Mouse (Mus musculus): ENCODE data around the gene Gm45208. TPM values are rescaled to one million over a fixed set of nuclear protein-coding genes. Genes with fewer than 3 reads are reported as not detected.

Gm45208 gene
- polyA plus RNA-seq, 1 experiment from 2014 or later, result 0.30 TPM

DNA sequence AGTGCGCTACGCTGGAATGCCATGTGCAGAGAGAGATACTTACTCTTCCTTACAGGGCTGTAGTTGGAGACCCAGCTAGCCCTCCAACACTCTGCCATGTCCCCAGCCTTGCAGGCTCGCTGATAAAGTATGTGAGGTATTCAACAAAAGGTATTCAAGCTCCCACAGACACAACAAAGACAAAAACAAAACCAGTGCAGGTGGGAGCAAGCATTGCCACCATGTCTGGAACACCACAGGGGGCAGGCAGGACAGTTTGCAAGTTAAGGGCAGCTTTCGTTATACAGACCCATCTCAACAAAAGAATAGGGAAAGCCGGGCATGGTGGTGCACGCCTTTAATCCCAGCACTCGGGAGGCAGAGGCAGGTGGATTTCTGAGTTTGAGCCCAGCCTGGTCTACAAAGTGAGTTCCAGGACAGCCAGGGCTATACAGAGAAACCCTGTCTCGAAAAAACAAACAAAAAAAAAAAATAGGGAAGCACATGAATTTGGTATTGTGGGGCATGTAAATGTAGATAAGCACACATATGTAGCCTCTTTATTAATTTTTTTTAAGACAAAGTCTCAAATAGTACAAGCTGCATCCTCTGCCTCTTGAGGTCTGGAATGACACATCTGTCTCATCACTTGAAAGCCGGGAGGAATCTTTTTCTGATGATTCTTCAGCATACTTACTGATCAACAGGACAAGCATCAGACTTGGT lies 53.6 kb downstream of the Gm45208 start:
- Histone ChIP-seq H3K36me3 (ENCODE audit: insufficient read depth, low read length) (0 out of 2 replicates have a peak, but pooled peaks cover 8% of the 10 kb centered on the region), H3K27ac (no peak overlapping the region), H3K4me3 (replicated peaks; ENCODE audit: low read depth, low read length) (no peak overlapping the region), H3K9me3 (replicated peaks; ENCODE audit: low read length) (no peaks in the 10 kb centered on the region), H3K4me1 (replicated peaks; ENCODE audit: insufficient read depth, low read length) (no peaks in the 10 kb centered on the region), H3K9ac (ENCODE audit: low read depth, low read length) (no peak overlapping the region), H3K27me3 (ENCODE audit: insufficient read depth, low read length) (no peaks in the 10 kb centered on the region), H3K4me2 (ENCODE audit: low read length) (no peak overlapping the region)
- ATAC-seq (replicated peaks; ENCODE audit: low FRiP score, low read depth) (no peak), DNase-seq (ENCODE audit: low spot score) (no peak)
- no peak for TF ChIP-seq CTCF (IDR thresholded peaks at IDR 0.05; ENCODE audit: low read depth)
- 72% methylated on average over 9 of the region's 9 CpGs for WGBS

DNA sequence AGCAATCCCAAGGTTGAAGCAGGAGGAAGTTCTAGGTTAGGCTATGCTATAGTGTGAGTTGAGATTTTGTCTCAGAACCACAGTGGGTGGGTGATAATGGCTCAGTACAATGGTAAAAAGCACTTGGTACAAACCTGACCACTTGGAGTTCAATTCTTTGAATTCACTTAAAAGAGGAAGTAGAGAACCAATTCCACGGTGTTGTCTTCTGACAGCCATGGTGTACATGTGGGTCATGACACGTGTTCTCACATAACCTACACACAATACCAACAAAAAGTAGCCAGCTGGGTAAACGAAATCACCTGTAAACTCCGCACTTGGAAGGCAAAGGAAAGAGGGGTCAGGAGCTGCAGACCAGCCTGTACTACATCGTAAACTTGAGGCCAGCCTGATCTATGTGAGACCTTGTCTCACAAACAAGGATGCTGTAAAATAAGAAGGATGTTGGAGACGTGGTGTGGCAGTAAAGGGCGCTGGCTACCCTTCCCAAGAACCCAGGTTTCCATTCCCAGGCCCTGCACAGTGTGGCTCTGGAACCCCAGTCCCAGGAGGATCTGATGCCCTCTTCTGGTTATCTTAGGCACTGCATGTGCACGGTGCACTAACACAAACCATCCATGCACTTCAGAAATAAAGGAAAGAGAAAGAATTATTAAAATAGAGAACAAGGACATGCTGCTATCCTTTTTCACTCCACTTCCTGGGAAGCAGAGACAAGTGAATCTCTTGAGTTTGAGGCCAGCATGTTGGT lies 54.5 kb downstream of the Gm45208 start:
- H3K27ac ChIP-seq, result no peak overlapping the region
- ATAC-seq (replicated peaks; ENCODE audit: low FRiP score, low read depth), result no peak; the same call in 1 of the 2 replicates
- no peak overlapping the region for H3K9ac ChIP-seq (ENCODE audit: low read depth, low read length)
- no peaks in the 10 kb centered on the region for H3K4me1 ChIP-seq (replicated peaks; ENCODE audit: insufficient read depth, low read length)
- DNase-seq (ENCODE audit: low spot score), result peak; percentile 39
- H3K4me2 ChIP-seq (ENCODE audit: low read length), result no peak overlapping the region
- TF ChIP-seq CTCF (IDR thresholded peaks at IDR 0.05; ENCODE audit: low read depth), result peak; percentile 76
- 55% methylated on average over 8 of the region's 8 CpGs for WGBS
- H3K36me3 ChIP-seq (ENCODE audit: insufficient read depth, low read length), result 0 out of 2 replicates have a peak, but pooled peaks cover 6% of the 10 kb centered on the region
- H3K9me3 ChIP-seq (replicated peaks; ENCODE audit: low read length), result no peaks in the 10 kb centered on the region
- no peaks in the 10 kb centered on the region for H3K27me3 ChIP-seq (ENCODE audit: insufficient read depth, low read length)
- H3K4me3 ChIP-seq (replicated peaks; ENCODE audit: low read depth, low read length), result no peak overlapping the region

DNA sequence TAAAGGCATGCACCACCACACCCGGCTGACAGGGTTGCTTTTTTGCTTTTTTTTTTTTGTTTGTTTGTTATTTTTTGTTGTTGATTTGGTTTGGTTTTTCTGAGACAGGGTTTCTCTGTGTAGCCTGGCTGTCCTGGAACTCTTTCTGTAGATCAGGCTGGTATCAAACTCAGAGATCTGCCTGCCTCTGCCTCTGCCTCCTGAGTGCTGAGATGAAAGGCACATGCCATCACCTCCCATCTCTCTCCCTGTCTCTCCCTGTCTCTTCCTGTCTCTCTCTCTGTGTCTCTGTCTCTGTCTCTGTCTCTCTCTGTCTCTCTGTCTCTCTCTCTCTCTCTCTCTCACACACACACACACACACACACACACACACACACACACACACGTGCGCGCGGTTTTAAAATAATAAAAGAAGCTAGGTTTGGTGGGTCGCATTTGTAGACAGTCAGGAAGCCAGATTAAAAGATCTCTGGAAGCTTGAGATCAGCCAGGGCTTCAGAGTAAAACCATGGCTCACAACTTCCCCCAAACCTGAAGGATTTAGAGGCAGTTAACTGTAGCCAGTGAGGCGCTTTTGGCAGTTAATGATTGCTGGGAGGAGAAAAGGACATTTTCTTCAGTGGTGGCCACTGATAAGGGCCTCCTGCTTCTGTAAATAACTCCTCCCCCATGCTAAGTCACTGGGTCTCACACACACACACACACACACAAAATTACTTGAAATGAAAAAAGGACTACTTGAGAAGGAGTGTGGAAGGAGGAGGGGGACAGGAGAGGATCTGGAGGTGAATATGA lies 56.6 kb downstream of the Gm45208 start:
- Histone ChIP-seq H3K27me3 (ENCODE audit: insufficient read depth, low read length) (no peaks in the 10 kb centered on the region), H3K4me2 (ENCODE audit: low read length) (no peak overlapping the region), H3K27ac (no peak overlapping the region), H3K4me3 (replicated peaks; ENCODE audit: low read depth, low read length) (no peak overlapping the region), H3K9ac (ENCODE audit: low read depth, low read length) (no peak overlapping the region), H3K4me1 (replicated peaks; ENCODE audit: insufficient read depth, low read length) (no peaks in the 10 kb centered on the region), H3K9me3 (replicated peaks; ENCODE audit: low read length) (no peaks in the 10 kb centered on the region), H3K36me3 (ENCODE audit: insufficient read depth, low read length) (0 out of 2 replicates have a peak, but pooled peaks cover 6% of the 10 kb centered on the region)
- WGBS, result 72% methylated on average over 7 of the region's 7 CpGs
- DNase-seq (ENCODE audit: low spot score) (peak; percentile 14), ATAC-seq (replicated peaks; ENCODE audit: low FRiP score, low read depth) (no peak)
- no peak for TF ChIP-seq CTCF (IDR thresholded peaks at IDR 0.05; ENCODE audit: low read depth)

DNA sequence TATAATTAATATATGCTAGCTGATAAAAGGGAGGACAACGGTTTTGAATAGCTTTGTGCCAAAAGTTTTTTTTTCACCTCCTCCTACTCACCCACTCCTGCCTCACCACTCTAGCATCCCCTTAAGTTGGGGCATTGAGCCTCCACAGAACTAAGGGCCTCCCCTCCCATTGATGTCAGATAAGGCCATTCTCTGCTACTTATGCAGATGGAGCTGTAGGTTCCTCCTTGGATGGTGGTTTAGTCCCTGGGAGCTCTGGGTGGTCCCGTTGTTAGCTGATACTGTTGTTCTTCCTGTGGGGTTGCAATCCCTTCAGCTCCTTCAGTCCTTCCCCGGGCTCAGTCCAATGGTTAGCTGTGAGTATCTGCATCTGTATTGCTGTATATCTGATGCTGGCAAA lies 57.2 kb downstream of the Gm45208 start:
- WGBS, result 28% methylated on average over 3 of the region's 3 CpGs
- H3K4me2 ChIP-seq (ENCODE audit: low read length), result no peak overlapping the region
- DNase-seq (ENCODE audit: low spot score), result no peak
- no peaks in the 10 kb centered on the region for H3K9me3 ChIP-seq (replicated peaks; ENCODE audit: low read length)
- no peak overlapping the region for H3K9ac ChIP-seq (ENCODE audit: low read depth, low read length)
- ATAC-seq (replicated peaks; ENCODE audit: low FRiP score, low read depth), result no peak
- H3K27ac ChIP-seq, result no peak overlapping the region
- TF ChIP-seq CTCF (IDR thresholded peaks at IDR 0.05; ENCODE audit: low read depth), result no peak
- no peaks in the 10 kb centered on the region for H3K4me1 ChIP-seq (replicated peaks; ENCODE audit: insufficient read depth, low read length)
- H3K36me3 ChIP-seq (ENCODE audit: insufficient read depth, low read length), result 0 out of 2 replicates have a peak, but pooled peaks cover 2% of the 10 kb centered on the region
- H3K4me3 ChIP-seq (replicated peaks; ENCODE audit: low read depth, low read length), result no peak overlapping the region
- no peaks in the 10 kb centered on the region for H3K27me3 ChIP-seq (ENCODE audit: insufficient read depth, low read length)

Other genes starting within 250 kb of the Gm45208 start
- gene Foxp3, start 148.6 kb upstream of the Gm45208 start, polyA plus RNA-seq (2015; fragmentation: Nextera tagmentation; extraction: Ambion mirVana), result 0.04 TPM in 1 of 2 replicates, not detected in the other
- 1.4 and 1.6 TPM in 2 replicates for gene Ppp1r3f, start 148.0 kb upstream of the Gm45208 start, polyA plus RNA-seq (2015; fragmentation: Nextera tagmentation; extraction: Ambion mirVana)
- gene Ccdc22, start 116.7 kb upstream of the Gm45208 start, polyA plus RNA-seq (2015; fragmentation: Nextera tagmentation; extraction: Ambion mirVana), result 27.8 and 29.2 TPM in 2 replicates
- gene Cacna1f, start 115.2 kb upstream of the Gm45208 start, polyA plus RNA-seq (2015; fragmentation: Nextera tagmentation; extraction: Ambion mirVana), result 0.04 TPM in 1 of 2 replicates, not detected in the other
- gene Syp, start 83.8 kb upstream of the Gm45208 start, polyA plus RNA-seq (2015; fragmentation: Nextera tagmentation; extraction: Ambion mirVana), result 1.3 and 1.4 TPM in 2 replicates
- gene Prickle3, start 65.0 kb upstream of the Gm45208 start, polyA plus RNA-seq (2015; fragmentation: Nextera tagmentation; extraction: Ambion mirVana), result 9.5 and 9.7 TPM in 2 replicates
- gene Plp2, start 50.9 kb upstream of the Gm45208 start, polyA plus RNA-seq (2015; fragmentation: Nextera tagmentation; extraction: Ambion mirVana), result 142 and 153 TPM in 2 replicates
- gene Magix, start 41.0 kb upstream of the Gm45208 start, polyA plus RNA-seq (2015; fragmentation: Nextera tagmentation; extraction: Ambion mirVana), result 1.5 and 2.3 TPM in 2 replicates
- gene Gpkow, start 25.1 kb upstream of the Gm45208 start, polyA plus RNA-seq (2015; fragmentation: Nextera tagmentation; extraction: Ambion mirVana), result 32.7 and 36.2 TPM in 2 replicates
- 39.6 and 40.6 TPM in 2 replicates for gene Wdr45, start 7.9 kb upstream of the Gm45208 start, polyA plus RNA-seq (2015; fragmentation: Nextera tagmentation; extraction: Ambion mirVana)
- 40.9 and 41.6 TPM in 2 replicates for gene Praf2, start 6.2 kb downstream of the Gm45208 start, polyA plus RNA-seq (2015; fragmentation: Nextera tagmentation; extraction: Ambion mirVana)
- 16.8 and 17.4 TPM in 2 replicates for gene Ccdc120, start 28.7 kb downstream of the Gm45208 start, polyA plus RNA-seq (2015; fragmentation: Nextera tagmentation; extraction: Ambion mirVana)
- 22.9 and 24.1 TPM in 2 replicates for gene Tfe3, start 40.3 kb downstream of the Gm45208 start, polyA plus RNA-seq (2015; fragmentation: Nextera tagmentation; extraction: Ambion mirVana)
- 29.6 and 30.1 TPM in 2 replicates for gene Gripap1, start 67.5 kb downstream of the Gm45208 start, polyA plus RNA-seq (2015; fragmentation: Nextera tagmentation; extraction: Ambion mirVana)
- gene Kcnd1, start 100.0 kb downstream of the Gm45208 start, polyA plus RNA-seq (2015; fragmentation: Nextera tagmentation; extraction: Ambion mirVana), result 0.68 and 0.83 TPM in 2 replicates
- gene Otud5, start 119.1 kb downstream of the Gm45208 start, polyA plus RNA-seq (2015; fragmentation: Nextera tagmentation; extraction: Ambion mirVana), result 31.8 and 36.8 TPM in 2 replicates
- 6.2 and 7.8 TPM in 2 replicates for gene Pim2, start 156.0 kb downstream of the Gm45208 start, polyA plus RNA-seq (2015; fragmentation: Nextera tagmentation; extraction: Ambion mirVana)
- gene Slc35a2, start 161.8 kb downstream of the Gm45208 start, polyA plus RNA-seq (2015; fragmentation: Nextera tagmentation; extraction: Ambion mirVana), result 25.9 and 32.5 TPM in 2 replicates
- 99.7 and 108 TPM in 2 replicates for gene Pqbp1, start 177.0 kb downstream of the Gm45208 start, polyA plus RNA-seq (2015; fragmentation: Nextera tagmentation; extraction: Ambion mirVana)
- 140 and 145 TPM in 2 replicates for gene Timm17b, start 177.1 kb downstream of the Gm45208 start, polyA plus RNA-seq (2015; fragmentation: Nextera tagmentation; extraction: Ambion mirVana)
- gene Gm10491, start 185.6 kb downstream of the Gm45208 start, polyA plus RNA-seq (2015; fragmentation: Nextera tagmentation; extraction: Ambion mirVana), result not detected in 2 replicates
- gene Gm10490, start 187.3 kb downstream of the Gm45208 start, polyA plus RNA-seq (2015; fragmentation: Nextera tagmentation; extraction: Ambion mirVana), result not detected in 2 replicates
- 0.41 and 0.59 TPM in 2 replicates for gene Pcsk1n, start 197.6 kb downstream of the Gm45208 start, polyA plus RNA-seq (2015; fragmentation: Nextera tagmentation; extraction: Ambion mirVana)
- not detected in 2 replicates for gene Eras, start 206.4 kb downstream of the Gm45208 start, polyA plus RNA-seq (2015; fragmentation: Nextera tagmentation; extraction: Ambion mirVana)
- 39.4 and 44.4 TPM in 2 replicates for gene Hdac6, start 225.6 kb downstream of the Gm45208 start, polyA plus RNA-seq (2015; fragmentation: Nextera tagmentation; extraction: Ambion mirVana)

All from kidney, postnatal 0 days (tissue).